23 mouse cellular contexts compared by ENCODE assay signal in genomic region chr5:31814068-31814467, GRCm38 (mm10).
DNase-seq lines count a peak whose midpoint lies in the region; ATAC-seq and TF ChIP-seq lines count a peak whose summit lies in the region.
"Had no signal": no experiment of that assay in that cellular context is flagged by ENCODE, and none has a peak within 500 bp of the region (broad histone marks: within the 10 kb centered on the region; RNA-seq: fewer than 3 reads in every experiment).

No protein-coding gene starts in this region.

- peak; percentile 17 to 19 for DNase-seq in B cell, adult 2 months
- DNase-seq in MEL-GATA-1-ER (ENCODE audit: extremely low read depth, low read depth) (peak; percentile 25), MN1 (ENCODE audit: low spot score) (no peak)
- no peak for DNase-seq in cerebellum, adult 11 months
- DNase-seq in kidney, adult 2 months: no peak
- DNase-seq in gastrocnemius, postnatal 10 days: no peak
- DNase-seq: adrenal gland, postnatal 10 days; adrenal gland, postnatal 36 days; cerebellum, adult 9-11 months; embryo, embryonic 11 days; gastrocnemius, postnatal 36 days had no signal

- TF ChIP-seq POLR2A in kidney, adult 2 months (IDR thresholded peaks at IDR 0.05; ENCODE audit: low read depth, low read length): no peak

- no peak overlapping the region for H3K27ac ChIP-seq in kidney, adult 2 months (ENCODE audit: insufficient read depth, low read depth, low read length)
- H3K27ac ChIP-seq: embryonic facial prominence, embryonic 10.5 days; embryonic facial prominence, embryonic 13.5 days; forebrain, embryonic 12.5 days; hindbrain, embryonic 10.5 days; hindbrain, embryonic 13.5 days had no signal

- H3K4me1 ChIP-seq in kidney, adult 2 months (ENCODE audit: control insufficient read depth, insufficient read depth, low read length): peaks cover 17% of the 10 kb centered on the region; the same call in 1 of the 2 replicates
- H3K4me1 ChIP-seq: embryonic facial prominence, embryonic 10.5 days; hindbrain, embryonic 10.5 days had no signal

- peak; percentile 51 to 56; a peak in 1 of 4 replicates for ATAC-seq in hematopoietic stem cell, adult 5-6 weeks (replicated peaks in 1 of 2; ENCODE audit: insufficient read depth in 1 of 2, low FRiP score in 2 of 2, low TSS enrichment in 1 of 2, low read depth in 1 of 2, poor library complexity in 2 of 2, severe bottlenecking in 2 of 2)
- ATAC-seq in monocyte, adult 5-6 weeks (replicated peaks; ENCODE audit: insufficient number of reproducible peaks, low FRiP score, low TSS enrichment, poor library complexity, severe bottlenecking): peak; percentile 50; the same call in 1 of the 2 replicates
- ATAC-seq: forebrain, embryonic 15.5 days; hindbrain, embryonic 16.5 days; Patski had no signal

- TF ChIP-seq CTCF in kidney, adult 2 months (conservative IDR thresholded peaks at IDR 0.05; ENCODE audit: insufficient read depth, insufficient read length, low read depth, low read length): no peak

- 90% methylated on average over 4 of the region's 4 CpGs for WGBS in kidney, adult 2 months

- no peaks in the 10 kb centered on the region for H3K27me3 ChIP-seq in kidney, adult 2 months (replicated peaks; ENCODE audit: control insufficient read depth, insufficient read depth, low read length)
- H3K27me3 ChIP-seq: CH12.LX; embryonic facial prominence, embryonic 13.5 days; forebrain, embryonic 12.5 days; forebrain, embryonic 15.5 days; hindbrain, embryonic 13.5 days; Patski had no signal

- H3K4me3 ChIP-seq in kidney, adult 2 months (ENCODE audit: insufficient read depth, low read depth, low read length): no peak overlapping the region
- H3K4me3 ChIP-seq: embryonic facial prominence, embryonic 10.5 days; embryonic facial prominence, embryonic 13.5 days; erythroblast, embryonic 14.5 days; forebrain, embryonic 12.5 days; forebrain, embryonic 15.5 days; hindbrain, embryonic 10.5 days; hindbrain, embryonic 13.5 days had no signal

- H3K36me3 ChIP-seq in kidney, adult 2 months (ENCODE audit: control insufficient read depth, insufficient read depth, low read length): no peaks in the 10 kb centered on the region
- H3K36me3 ChIP-seq: embryonic facial prominence, embryonic 10.5 days; embryonic facial prominence, embryonic 13.5 days; forebrain, embryonic 12.5 days; forebrain, embryonic 15.5 days; hindbrain, embryonic 10.5 days; hindbrain, embryonic 13.5 days had no signal

Comparison
In these comparisons a context has a peak if more than half of its experiments do, and no peak if none do; other contexts are left out.
1. DNase-seq: peak in B cell, adult 2 months (2 of 2) and MEL-GATA-1-ER (single experiment); none in cerebellum, adult 11 months (single experiment), kidney, adult 2 months (single experiment), MN1 (single experiment) and gastrocnemius, postnatal 10 days (single experiment).